Mouse (Mus musculus) liver, embryonic 18 days (tissue): ENCODE data around the gene Kctd19. TPM values are rescaled to one million over a fixed set of nuclear protein-coding genes. Genes with fewer than 3 reads are reported as not detected.

Experiments
- polyA plus RNA-seq: library from polyadenylated mRNA; depleted of rRNA; stranded (reverse); fragments of >200 nt; gene quantifications from 2 replicates; pipeline ENCODE4 v1.2.3, GENCODE M21; 2012; rRNA removed

Gene Kctd19
- 0.01 TPM in 2 replicates for polyA plus RNA-seq

GRCm38 (mm10) chr8:105413391-105413790 is at the start of gene Kctd19, which contains the start of gene Lrrc36:
TSS of gene Kctd19 (minus strand) at chr8:105413502.
TSS of gene Lrrc36 (plus strand) at chr8:105413571.

GRCm38 (mm10) chr8:105373032-105373431 is 40.3 kb downstream of the Kctd19 start, which contains the start of gene Plekhg4:
TSS of gene Plekhg4 (plus strand) at chr8:105373274.

GRCm38 (mm10) chr8:105348450-105349095 is 64.7 kb downstream of the Kctd19 start, which contains the start of gene Slc9a5:
TSS of gene Slc9a5 (plus strand) at chr8:105348843.

GRCm38 (mm10) chr8:105347428-105348221 is 65.7 kb downstream of the Kctd19 start, which contains the start of gene Fhod1:
TSS of gene Fhod1 (minus strand) at chr8:105347953.

Other genes with a start within 250 kb of the Kctd19 start
- 7.7 and 8.9 TPM in 2 replicates for gene Cbfb, start 242.8 kb downstream of the Kctd19 start, polyA plus RNA-seq
- 24.2 and 26.1 TPM in 2 replicates for gene D230025D16Rik, start 188.4 kb downstream of the Kctd19 start, polyA plus RNA-seq
- 2.0 TPM in 2 replicates for gene B3gnt9, start 158.3 kb downstream of the Kctd19 start, polyA plus RNA-seq
- gene Tradd, start 148.9 kb downstream of the Kctd19 start, polyA plus RNA-seq, result 7.9 and 8.0 TPM in 2 replicates
- gene Fbxl8, start 148.9 kb downstream of the Kctd19 start, polyA plus RNA-seq, result 1.6 and 1.8 TPM in 2 replicates
- gene Hsf4, start 143.7 kb downstream of the Kctd19 start, polyA plus RNA-seq, result 0.08 and 0.17 TPM in 2 replicates
- 0.02 TPM in 2 replicates for gene Nol3, start 137.4 kb downstream of the Kctd19 start, polyA plus RNA-seq
- 1.1 and 1.5 TPM in 2 replicates for gene 4931428F04Rik, start 123.6 kb downstream of the Kctd19 start, polyA plus RNA-seq
- 7.6 and 9.2 TPM in 2 replicates for gene Exoc3l, start 117.4 kb downstream of the Kctd19 start, polyA plus RNA-seq
- 121 and 133 TPM in 2 replicates for gene E2f4, start 115.8 kb downstream of the Kctd19 start, polyA plus RNA-seq
- 10.1 and 10.5 TPM in 2 replicates for gene Elmo3, start 107.9 kb downstream of the Kctd19 start, polyA plus RNA-seq
- gene Lrrc29, start 87.2 kb downstream of the Kctd19 start, polyA plus RNA-seq, result 6.1 and 8.6 TPM in 2 replicates
- gene Tmem208, start 87.1 kb downstream of the Kctd19 start, polyA plus RNA-seq, result 55.7 and 58.3 TPM in 2 replicates
- 4.5 and 5.2 TPM in 2 replicates for gene Fhod1, start 65.5 kb downstream of the Kctd19 start, polyA plus RNA-seq
- 0.91 and 1.0 TPM in 2 replicates for gene Slc9a5, start 64.7 kb downstream of the Kctd19 start, polyA plus RNA-seq
- 0.07 and 0.12 TPM in 2 replicates for gene Plekhg4, start 40.2 kb downstream of the Kctd19 start, polyA plus RNA-seq
- 0.07 and 0.08 TPM in 2 replicates for gene Lrrc36, start 69 bp upstream of the Kctd19 start, polyA plus RNA-seq
- 1.7 and 2.6 TPM in 2 replicates for gene Tppp3, start 58.0 kb upstream of the Kctd19 start, polyA plus RNA-seq
- 3.3 and 3.8 TPM in 2 replicates for gene Zdhhc1, start 83.4 kb upstream of the Kctd19 start, polyA plus RNA-seq
- 0.28 and 0.29 TPM in 2 replicates for gene Hsd11b2, start 105.3 kb upstream of the Kctd19 start, polyA plus RNA-seq
- 46.7 and 48.1 TPM in 2 replicates for gene Atp6v0d1, start 152.5 kb upstream of the Kctd19 start, polyA plus RNA-seq
- 3.9 and 5.0 TPM in 2 replicates for gene Ripor1, start 191.8 kb upstream of the Kctd19 start, polyA plus RNA-seq
- 12.4 and 14.0 TPM in 2 replicates for gene Ctcf, start 223.1 kb upstream of the Kctd19 start, polyA plus RNA-seq
- not detected in 2 replicates for gene Agrp, start 223.9 kb upstream of the Kctd19 start, polyA plus RNA-seq